Mouse (Mus musculus) lung, adult 2 months (tissue): ENCODE data around the gene Il22ra2.

Source experiments
- CTCF ChIP-seq: fragments of 200-500 bp; IDR thresholded peaks from 2 replicates; pipeline ENCODE4 v1.5.1; 2011; ENCODE audit warnings: mild to moderate bottlenecking, low read length, control low read depth; ENCODE audit not compliant: insufficient read depth
- POLR2A ChIP-seq: fragments of 200-500 bp; IDR thresholded peaks from 2 replicates; pipeline ENCODE4 v1.6.1; 2011; ENCODE audit warnings: low read depth, mild to moderate bottlenecking, control low read depth, low read length, borderline replicate concordance; ENCODE audit errors: extremely low read depth

GRCm38 (mm10) chr10:19638851-19639250 lies 17.1 kb downstream of the Il22ra2 start:
- no peak for TF ChIP-seq POLR2A
- no peak for TF ChIP-seq CTCF
